Mouse (Mus musculus) monocyte, adult 59 days (primary cell): ENCODE data around the gene Gm14308. TPM values are rescaled to one million over a fixed set of nuclear protein-coding genes. Genes with fewer than 3 reads are reported as not detected.

Source experiments
- total RNA-seq, 2 experiments: library from RNA; stranded (reverse); gene quantifications; one replicate each; pipeline ENCODE4 v1.2.4; 2023

The Gm14308 gene
- total RNA-seq = 1 to 10 TPM; 2.1 to 5.1 TPM

DNA sequence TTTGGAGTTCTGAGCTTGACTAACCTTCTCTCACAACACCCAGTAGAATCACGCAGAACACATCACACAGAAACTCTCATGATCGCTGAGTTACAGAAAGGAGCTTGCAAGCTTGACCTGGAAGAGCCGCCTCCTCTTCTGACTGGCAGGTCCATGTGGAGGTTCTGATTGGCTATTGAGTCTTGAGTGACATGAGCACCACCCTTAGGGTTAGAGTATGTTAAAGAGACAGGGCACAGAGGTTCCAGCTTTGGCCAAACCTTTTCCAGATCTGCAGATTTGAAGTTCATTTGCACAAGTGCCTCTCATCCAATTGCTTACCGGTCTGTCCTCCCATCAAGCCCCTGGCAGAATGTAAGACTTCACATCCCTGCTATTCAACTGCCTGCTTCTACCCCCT, at the start of gene Gm14308:
TSS of gene Gm14308 (minus strand) at position 101 of the 400 bp plus-strand sequence.

DNA sequence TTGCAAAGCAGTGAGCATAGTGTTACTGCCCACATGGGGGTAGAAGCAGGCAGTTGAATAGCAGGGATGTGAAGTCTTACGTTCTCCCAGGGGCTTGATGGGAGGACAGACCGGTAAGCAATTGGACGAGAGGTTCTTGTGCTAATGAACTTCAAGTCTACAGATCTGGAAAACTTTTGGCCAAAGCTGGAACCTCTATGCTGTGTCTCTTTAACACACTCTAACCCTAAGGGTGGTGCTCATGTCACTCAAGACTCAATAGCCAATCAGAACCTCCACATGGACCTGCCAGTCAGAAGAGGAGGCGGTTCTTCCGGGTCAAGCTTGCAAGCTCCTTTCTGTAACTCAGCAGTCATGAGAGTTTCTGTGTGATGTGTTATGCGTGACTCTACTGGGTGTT, 34.1 kb upstream of the Gm14308 start, which contains the start of gene Zfp973:
TSS of gene Zfp973 (plus strand) at position 301 of the 400 bp plus-strand sequence.

Other genes with a start within 250 kb of the Gm14308 start
- not detected for gene Gm14435, start 212.8 kb downstream of the Gm14308 start, total RNA-seq
- not detected for gene Gm14434, start 149.6 kb downstream of the Gm14308 start, total RNA-seq
- gene Zfp967, start 115.3 kb downstream of the Gm14308 start, total RNA-seq = not detected
- gene Zfp973, start 34.2 kb upstream of the Gm14308 start, total RNA-seq = 1 to 10 TPM; 2.2 to 3.9 TPM
- 1 to 10 TPM; 2.1 to 2.5 TPM for gene Gm14305, start 72.0 kb upstream of the Gm14308 start, total RNA-seq
- under 1 TPM in 1 of 2 experiments, not detected in 1; 0.92 TPM for gene Gm14295, start 162.3 kb upstream of the Gm14308 start, total RNA-seq
- gene Gm14408, start 194.8 kb upstream of the Gm14308 start, total RNA-seq = not detected